Mouse (Mus musculus) thymus, postnatal 0 days (tissue): ENCODE data around the gene Slc39a11. TPM values are rescaled to one million over a fixed set of nuclear protein-coding genes. Genes with fewer than 3 reads are reported as not detected.

Source experiments
- DNase-seq: peaks from one replicate; pipeline ENCODE4 v3.0.0-alpha.2; 2015; ENCODE audit warnings: low spot score
- polyA plus RNA-seq: library from polyadenylated mRNA; unstranded; fragments of >200 nt; fragmentation: Nextera tagmentation; extraction: Ambion mirVana; gene quantifications from 2 replicates; pipeline ENCODE4 v1.2.1, GENCODE M21; 2015

Slc39a11 gene
- polyA plus RNA-seq, 1 experiment from 2014 or later: 19.4 TPM

- no peak for DNase-seq
These were observed 446.9 kb downstream of the Slc39a11 start for GRCm38 (mm10) chr11:113203008-113203407.

GRCm38 (mm10) chr11:113201470-113201997 is 448.3 kb downstream of the Slc39a11 start:
- peak; percentile 37 for DNase-seq

- DNase-seq: no peak
These were observed 449.0 kb downstream of the Slc39a11 start for GRCm38 (mm10) chr11:113200901-113201300.

- DNase-seq: no peak
These were observed 451.3 kb downstream of the Slc39a11 start for GRCm38 (mm10) chr11:113198586-113198985.

- no peak for DNase-seq
These were observed 452.3 kb downstream of the Slc39a11 start for GRCm38 (mm10) chr11:113197624-113198023.

- peak; percentile 64 for DNase-seq
These were observed 453.5 kb downstream of the Slc39a11 start for GRCm38 (mm10) chr11:113196234-113197007.

Other genes starting within 250 kb of the Slc39a11 start
- gene Sstr2, start 30.7 kb downstream of the Slc39a11 start, polyA plus RNA-seq: 3.4 and 4.0 TPM in 2 replicates
- 21.6 and 22.1 TPM in 2 replicates for gene Cog1, start 910 bp downstream of the Slc39a11 start, polyA plus RNA-seq
- gene Fam104a, start 34.1 kb upstream of the Slc39a11 start, polyA plus RNA-seq: 53.3 and 54.7 TPM in 2 replicates
- 15.7 and 17.0 TPM in 2 replicates for gene D11Wsu47e, start 34.3 kb upstream of the Slc39a11 start, polyA plus RNA-seq
- 38.4 and 45.2 TPM in 2 replicates for gene Cpsf4l, start 59.9 kb upstream of the Slc39a11 start, polyA plus RNA-seq
- 37.0 and 38.7 TPM in 2 replicates for gene Cdc42ep4, start 101.8 kb upstream of the Slc39a11 start, polyA plus RNA-seq